9 mouse cellular contexts compared by ENCODE assay signal in the genomic region with DNA sequence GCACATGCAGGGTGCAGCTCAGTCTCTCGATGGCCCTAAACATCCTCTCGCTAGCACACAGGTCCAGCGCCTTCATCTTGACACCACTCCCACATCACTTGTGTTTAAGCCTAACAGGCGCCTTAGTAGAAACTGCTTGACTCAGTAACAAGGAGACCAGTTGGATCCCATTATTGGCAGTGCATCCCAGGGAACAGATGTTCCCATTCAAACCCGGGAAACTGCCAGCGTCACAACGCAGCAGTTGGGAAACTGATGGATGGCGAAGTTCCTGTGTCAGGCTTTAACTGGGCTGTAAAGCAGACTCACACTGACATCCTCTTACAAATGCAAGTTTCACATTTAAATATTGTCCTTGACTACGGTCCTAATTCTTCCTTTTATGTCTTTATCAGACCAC. TPM values are rescaled to one million over a fixed set of nuclear protein-coding genes. Genes with fewer than 3 reads are reported as not detected.
DNase-seq lines count a peak whose midpoint lies in the region; ATAC-seq and TF ChIP-seq lines count a peak whose summit lies in the region.
"Had no signal": no experiment of that assay in that cellular context is flagged by ENCODE, and none has a peak within 500 bp of the region (broad histone marks: within the 10 kb centered on the region; RNA-seq: fewer than 3 reads in every experiment).

No protein-coding gene starts in this region.

- whole genome bisulfite sequencing in midbrain, embryonic 13.5 days: 64% methylated on average over 9 of the region's 9 CpGs
- WGBS in midbrain, embryonic 11.5 days: 80% methylated on average over 9 of the region's 9 CpGs
- WGBS in liver, embryonic 11.5 days: 75% methylated on average over 9 of the region's 9 CpGs

- TF ChIP-seq CTCF in layer of hippocampus, adult 2 months (conservative IDR thresholded peaks at IDR 0.05): no peak

- H3K4me2 ChIP-seq in midbrain, embryonic 13.5 days (replicated peaks): no peak overlapping the region
- no peak overlapping the region for H3K4me2 ChIP-seq in midbrain, embryonic 11.5 days
- H3K4me2 ChIP-seq in liver, embryonic 11.5 days: no peak overlapping the region

- H3K27me3 ChIP-seq in midbrain, embryonic 13.5 days: no peaks in the 10 kb centered on the region
- H3K27me3 ChIP-seq in midbrain, embryonic 11.5 days (ENCODE audit: control insufficient read depth, insufficient read depth, low read length): no peaks in the 10 kb centered on the region
- H3K27me3 ChIP-seq in liver, embryonic 11.5 days (replicated peaks; ENCODE audit: control insufficient read depth, insufficient read depth, low read length): no peaks in the 10 kb centered on the region
- H3K27me3 ChIP-seq: megakaryocyte, embryonic 14.5 days had no signal

- H3K9ac ChIP-seq in midbrain, embryonic 13.5 days (replicated peaks): no peak overlapping the region
- H3K9ac ChIP-seq in midbrain, embryonic 11.5 days (ENCODE audit: low read length): no peak overlapping the region
- H3K9ac ChIP-seq in liver, embryonic 11.5 days (ENCODE audit: low read depth, low read length): no peak overlapping the region

- peak; percentile 71 to 83 for DNase-seq in cerebellum, postnatal 10 days
- no peak for DNase-seq in cerebellum, adult 9-10 months
- DNase-seq in midbrain, embryonic 11.5 days (ENCODE audit: low spot score, missing footprints): no peak
- DNase-seq in layer of hippocampus, adult 2 months (ENCODE audit: low spot score in 2 of 2): peak; percentile 60 to 78
- DNase-seq in right cerebral cortex, postnatal 36 days (ENCODE audit: low spot score in 2 of 2): peak; percentile 42 to 59
- DNase-seq in liver, embryonic 11.5 days (ENCODE audit: low spot score): no peak
- no peak for DNase-seq in adrenal gland, adult 8-10 months

- ATAC-seq in midbrain, embryonic 13.5 days: no peak
- no peak for ATAC-seq in midbrain, embryonic 11.5 days (ENCODE audit: low FRiP score)
- no peak for ATAC-seq in liver, embryonic 11.5 days (replicated peaks; ENCODE audit: low FRiP score)

- peak overlapping the region; percentile 44 for H3K27ac ChIP-seq in midbrain, embryonic 13.5 days
- no peak overlapping the region for H3K27ac ChIP-seq in midbrain, embryonic 11.5 days (ENCODE audit: low read depth, low read length)
- H3K27ac ChIP-seq in layer of hippocampus, adult 2 months: peak overlapping the region; percentile 48; the same call in 1 of the 2 replicates
- H3K27ac ChIP-seq in liver, embryonic 11.5 days (ENCODE audit: low read depth, low read length): no peak overlapping the region

- no peaks in the 10 kb centered on the region for H3K36me3 ChIP-seq in midbrain, embryonic 13.5 days
- no peaks in the 10 kb centered on the region for H3K36me3 ChIP-seq in midbrain, embryonic 11.5 days (ENCODE audit: control insufficient read depth, insufficient read depth, low read length)
- peaks cover 1% of the 10 kb centered on the region; the same call in 1 of the 2 replicates for H3K36me3 ChIP-seq in liver, embryonic 11.5 days (ENCODE audit: control insufficient read depth, insufficient read depth, low read length)

- H3K9me3 ChIP-seq in midbrain, embryonic 13.5 days: no peaks in the 10 kb centered on the region
- H3K9me3 ChIP-seq in midbrain, embryonic 11.5 days (ENCODE audit: control insufficient read depth, low read length): no peaks in the 10 kb centered on the region
- no peaks in the 10 kb centered on the region for H3K9me3 ChIP-seq in liver, embryonic 11.5 days (ENCODE audit: control insufficient read depth, low read length)
- H3K9me3 ChIP-seq: megakaryocyte, embryonic 14.5 days had no signal

- H3K4me3 ChIP-seq in midbrain, embryonic 13.5 days (replicated peaks): no peak overlapping the region
- no peak overlapping the region for H3K4me3 ChIP-seq in midbrain, embryonic 11.5 days (ENCODE audit: low read depth, low read length)
- H3K4me3 ChIP-seq in layer of hippocampus, adult 2 months: no peak overlapping the region
- H3K4me3 ChIP-seq in liver, embryonic 11.5 days (ENCODE audit: low read depth, low read length): no peak overlapping the region
- H3K4me3 ChIP-seq: megakaryocyte, embryonic 14.5 days had no signal

- peaks cover 24% of the 10 kb centered on the region for H3K4me1 ChIP-seq in midbrain, embryonic 13.5 days (replicated peaks)
- peaks cover 6% of the 10 kb centered on the region; the same call in 1 of the 2 replicates for H3K4me1 ChIP-seq in midbrain, embryonic 11.5 days (ENCODE audit: control insufficient read depth, insufficient read depth, low read length)
- no peaks in the 10 kb centered on the region for H3K4me1 ChIP-seq in liver, embryonic 11.5 days (replicated peaks; ENCODE audit: control insufficient read depth, insufficient read depth, low read length)

RNA-seq across cellular contexts. Expression of gene 2810006K23Rik, which starts 10.0 kb away (rescaled TPM):
- polyA plus RNA-seq in midbrain, embryonic 13.5 days (2015; fragmentation: Nextera tagmentation; extraction: Ambion mirVana): 15.9 and 16.7 TPM in 2 replicates
- 22.0 and 23.9 TPM in 2 replicates for polyA plus RNA-seq in midbrain, embryonic 11.5 days (2014; fragmentation: Nextera tagmentation; extraction: Ambion mirVana)
- 10 to 100 TPM; 14.5 to 15.4 TPM for total RNA-seq in layer of hippocampus, adult 2 months (2021)
- polyA plus RNA-seq in liver, embryonic 11.5 days (2014; fragmentation: Nextera tagmentation; extraction: Ambion mirVana): 14.6 and 15.5 TPM in 2 replicates
- total RNA-seq in adrenal gland, adult 8-10 months (2022): 10 to 100 TPM; 14.8 to 19.7 (median 15.9) TPM

RNA-seq across cellular contexts. Expression of gene Mphosph9, which starts 10.1 kb away (rescaled TPM):
- 15.4 and 16.5 TPM in 2 replicates for polyA plus RNA-seq in midbrain, embryonic 13.5 days (2015; fragmentation: Nextera tagmentation; extraction: Ambion mirVana)
- polyA plus RNA-seq in midbrain, embryonic 11.5 days (2014; fragmentation: Nextera tagmentation; extraction: Ambion mirVana): 12.3 and 13.6 TPM in 2 replicates
- 10 to 100 TPM; 18.9 to 19.3 TPM for total RNA-seq in layer of hippocampus, adult 2 months (2021)
- polyA plus RNA-seq in liver, embryonic 11.5 days (2014; fragmentation: Nextera tagmentation; extraction: Ambion mirVana): 12.6 and 13.1 TPM in 2 replicates
- 10 to 100 TPM in 2 of 4 experiments, 1 to 10 TPM in 2; 9.3 to 17.8 (median 12.9) TPM for total RNA-seq in adrenal gland, adult 8-10 months (2022)

RNA-seq across cellular contexts. Expression of gene Cdk2ap1, which starts 25.0 kb away (rescaled TPM):
- polyA plus RNA-seq in midbrain, embryonic 13.5 days (2015; fragmentation: Nextera tagmentation; extraction: Ambion mirVana): 78.7 and 82.5 TPM in 2 replicates
- 215 and 262 TPM in 2 replicates for polyA plus RNA-seq in midbrain, embryonic 11.5 days (2014; fragmentation: Nextera tagmentation; extraction: Ambion mirVana)
- 10 to 100 TPM; 83.6 TPM for total RNA-seq in layer of hippocampus, adult 2 months (2021)
- polyA plus RNA-seq in liver, embryonic 11.5 days (2014; fragmentation: Nextera tagmentation; extraction: Ambion mirVana): 97.9 and 124 TPM in 2 replicates
- total RNA-seq in adrenal gland, adult 8-10 months (2022): 100 to 1,000 TPM; 125 to 175 (median 144) TPM

Comparison
In these comparisons a context has a peak if more than half of its experiments do, and no peak if none do; other contexts are left out.
1. DNase-seq: peak in cerebellum, postnatal 10 days (2 of 2), layer of hippocampus, adult 2 months (2 of 2) and right cerebral cortex, postnatal 36 days (2 of 2); none in cerebellum, adult 9-10 months (single experiment), midbrain, embryonic 11.5 days (single experiment), liver, embryonic 11.5 days (single experiment) and adrenal gland, adult 8-10 months (single experiment).
2. H3K27ac ChIP-seq: peak in midbrain, embryonic 13.5 days (single experiment) and layer of hippocampus, adult 2 months (single experiment); none in midbrain, embryonic 11.5 days (single experiment) and liver, embryonic 11.5 days (single experiment).